Mouse (Mus musculus) myocyte (in vitro differentiated cells): ENCODE results near the gene Btnl2.

Experiments used
- CEBPB ChIP-seq: IDR thresholded peaks from 2 replicates; pipeline ENCODE4 v1.6.1; 2011; ENCODE audit warnings: mild to moderate bottlenecking, moderate library complexity; ENCODE audit not compliant: poor library complexity, insufficient read depth, severe bottlenecking
- MYOD1 ChIP-seq, 3 experiments: IDR thresholded peaks; one replicate each; pipeline ENCODE4 v1.6.1; 2011; ENCODE audit warnings: control low read depth in 2 of 3, low read depth in 2 of 3, mild to moderate bottlenecking in 2 of 3, moderate library complexity in 1 of 3; ENCODE audit not compliant: insufficient read length in 2 of 3, control insufficient read depth in 1 of 3
- POLR2A ChIP-seq: IDR thresholded peaks from one replicate; pipeline ENCODE4 v1.6.1; 2011; ENCODE audit warnings: low read depth, mild to moderate bottlenecking, control low read depth, moderate library complexity; ENCODE audit not compliant: insufficient read length

DNA sequence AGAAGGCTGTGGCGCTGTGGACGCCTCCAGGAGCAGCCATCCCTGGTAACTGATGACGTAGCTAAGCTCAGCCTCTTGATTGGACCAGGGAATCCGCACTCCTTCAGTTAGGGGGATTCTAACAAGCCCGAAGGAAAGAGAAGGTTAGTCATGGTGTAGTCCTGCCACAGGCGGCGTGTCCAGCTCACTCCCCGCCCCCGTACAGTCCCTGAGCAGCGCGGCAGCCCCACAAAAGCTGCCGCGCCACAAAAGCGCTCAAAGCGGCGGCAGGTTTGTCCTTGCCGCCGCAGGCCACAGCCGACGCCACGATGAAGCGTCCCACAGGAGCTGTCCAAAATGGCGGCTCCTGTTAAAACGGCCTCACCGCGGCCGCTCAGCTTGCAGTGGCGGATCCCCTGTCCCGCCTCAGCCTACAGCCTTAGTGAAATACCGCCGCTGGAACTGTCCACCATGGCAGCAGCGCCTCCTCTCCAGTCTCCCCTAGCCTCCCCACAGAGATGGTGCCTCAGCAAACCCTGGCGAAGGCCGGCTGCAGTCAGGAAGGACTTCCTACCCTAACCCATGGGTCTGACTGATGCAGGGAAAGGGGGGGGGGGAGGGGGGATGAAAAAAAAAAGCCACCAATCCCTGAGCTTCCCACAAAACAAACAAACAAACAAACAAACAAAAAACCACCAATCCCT lies 44.2 kb downstream of the Btnl2 start, which contains the start of gene BC051142:
- no peak for TF ChIP-seq POLR2A
- no peak for TF ChIP-seq MYOD1 (IDR thresholded peaks at IDR 0.05; ENCODE audit: control insufficient read depth in 1 of 3, insufficient read length in 2 of 3, low read depth in 2 of 3)
- TF ChIP-seq CEBPB: no peak
